Mouse (Mus musculus) bone marrow, adult 2 months (tissue): ENCODE results near the gene Olfr1030.
"Not testable (repeated sequence)": the region's sequence is repeated elsewhere in the genome, so short reads cannot be mapped to it uniquely, and the experiment has no call there.

Experiments
- CTCF ChIP-seq: fragments of 200-500 bp; IDR thresholded peaks from 2 replicates; pipeline ENCODE4 v1.5.1; 2011; ENCODE audit warnings: low read length, control low read depth; ENCODE audit not compliant: control insufficient read depth, insufficient read depth
- POLR2A ChIP-seq: fragments of 200-500 bp; IDR thresholded peaks from 2 replicates; pipeline ENCODE4 v1.6.1; 2011; ENCODE audit warnings: low read depth, mild to moderate bottlenecking, control low read depth, low read length, borderline replicate concordance; ENCODE audit not compliant: control insufficient read depth

- TF ChIP-seq POLR2A, CTCF: not testable (repeated sequence)
These were observed 41.3 kb downstream of the Olfr1030 start, which contains the start of gene Olfr1033 for GRCm38 (mm10) chr2:86020406-86020805.
